Mouse (Mus musculus) CH12F3 (cell line): Measurements from ENCODE around the gene 1700037H04Rik.

ENCODE experiments used
- in situ Hi-C: fragments of 300-500 bp; cut with MboI; formaldehyde crosslinking; loops from 2 replicates; pipeline ENCODE4 v1.14.3; 2020; ENCODE audit warnings: low sequenced_read_pairs

The 1700037H04Rik gene

DNA sequence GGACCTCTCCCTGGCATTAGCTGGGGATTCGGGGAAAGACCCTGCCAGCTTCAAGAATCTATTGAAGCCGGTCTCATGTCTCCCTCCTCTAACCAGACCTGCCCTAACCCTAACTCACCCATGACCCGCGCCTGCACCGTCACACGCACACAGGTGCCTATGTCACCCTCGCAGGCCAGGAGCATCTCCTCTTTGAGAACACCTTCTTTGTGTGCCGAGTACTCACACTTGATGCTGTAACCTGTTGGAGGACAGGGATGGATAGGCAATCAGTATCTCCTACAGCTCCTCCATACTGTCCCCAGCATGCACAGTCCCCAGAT lies 12.9 kb downstream of the 1700037H04Rik start:
- in situ Hi-C loops, result no loop called here

DNA sequence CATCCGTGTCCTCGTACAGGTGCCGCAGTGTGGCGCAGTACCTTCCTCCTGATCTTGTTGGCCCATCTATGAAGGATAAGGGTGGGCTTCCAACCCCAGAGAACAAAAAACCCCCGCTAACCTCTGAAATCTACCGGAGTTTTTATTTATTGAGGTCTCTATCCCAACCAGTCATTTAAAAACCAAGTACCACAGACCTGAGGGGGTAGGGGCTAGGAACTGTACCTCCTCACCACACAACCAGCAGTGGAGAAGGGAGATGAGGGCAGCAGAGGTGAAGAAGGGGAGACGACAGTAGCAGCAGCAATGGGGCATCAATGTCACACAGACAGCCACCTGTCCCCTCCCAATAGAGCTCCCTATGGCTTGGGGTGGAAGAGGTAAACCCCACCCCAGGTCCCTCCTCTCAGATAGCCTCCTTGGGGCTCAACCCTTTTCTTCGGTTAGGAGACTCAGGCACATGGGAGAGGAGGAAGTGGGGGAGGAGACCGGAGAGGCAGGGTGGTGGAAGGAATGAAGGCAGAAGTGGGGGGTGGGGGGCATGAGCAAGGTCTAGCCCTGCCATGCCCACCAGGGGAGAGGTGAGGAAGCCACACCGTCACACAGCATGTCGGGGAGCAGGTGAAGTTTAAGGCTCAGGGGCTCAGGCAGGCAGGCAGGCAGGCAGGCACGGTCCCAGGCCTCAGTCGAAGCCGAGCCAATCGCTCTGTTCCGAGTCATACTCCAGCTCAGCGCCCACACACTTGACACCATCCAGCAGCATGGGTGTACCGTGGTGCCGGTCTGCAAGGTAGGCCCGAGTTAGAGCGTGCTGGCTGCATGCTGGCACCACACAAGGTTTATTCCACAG lies 13.5 kb downstream of the 1700037H04Rik start:
- in situ Hi-C loops, result no loop called here

DNA sequence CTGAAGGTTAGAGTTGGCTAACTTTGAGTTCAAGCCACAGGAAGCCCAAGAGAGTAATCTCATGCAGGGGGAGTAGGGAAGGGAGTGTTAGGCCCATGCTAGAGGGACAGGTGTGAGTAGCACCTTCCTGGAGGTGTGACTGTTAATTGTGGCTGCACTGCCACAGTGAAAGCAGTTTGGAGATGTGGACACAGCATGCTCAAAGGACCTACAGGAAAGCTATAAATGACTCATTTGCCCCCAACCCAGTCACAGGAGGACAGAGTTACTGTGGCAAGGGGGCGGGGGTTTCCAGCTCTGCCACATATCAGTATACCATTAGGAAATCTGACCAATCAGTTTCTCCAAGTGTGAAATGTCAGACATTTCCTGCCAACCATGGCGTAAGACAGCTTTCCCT lies 14.3 kb downstream of the 1700037H04Rik start:
- in situ Hi-C loops, result no loop called here

DNA sequence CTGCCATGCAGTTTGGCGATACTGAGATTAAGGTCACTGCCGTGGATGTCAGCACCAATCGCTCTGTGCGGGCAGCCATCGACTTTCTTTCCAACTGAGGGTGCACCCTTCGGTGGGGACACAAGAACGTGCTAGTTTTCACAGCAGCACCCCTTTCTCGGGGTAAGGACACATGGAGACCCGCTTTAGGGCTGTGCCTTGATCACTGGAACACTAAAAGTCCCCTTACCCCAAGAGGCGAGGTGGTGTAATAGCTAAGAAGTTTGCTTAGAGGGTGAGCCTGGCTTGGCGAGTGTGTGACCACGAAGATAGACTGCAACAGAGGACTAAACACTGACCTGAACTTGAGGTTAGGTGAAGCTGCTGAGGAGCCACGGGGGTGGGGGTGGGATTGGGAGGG lies 14.8 kb downstream of the 1700037H04Rik start:
- in situ Hi-C loops, result no loop called here

DNA sequence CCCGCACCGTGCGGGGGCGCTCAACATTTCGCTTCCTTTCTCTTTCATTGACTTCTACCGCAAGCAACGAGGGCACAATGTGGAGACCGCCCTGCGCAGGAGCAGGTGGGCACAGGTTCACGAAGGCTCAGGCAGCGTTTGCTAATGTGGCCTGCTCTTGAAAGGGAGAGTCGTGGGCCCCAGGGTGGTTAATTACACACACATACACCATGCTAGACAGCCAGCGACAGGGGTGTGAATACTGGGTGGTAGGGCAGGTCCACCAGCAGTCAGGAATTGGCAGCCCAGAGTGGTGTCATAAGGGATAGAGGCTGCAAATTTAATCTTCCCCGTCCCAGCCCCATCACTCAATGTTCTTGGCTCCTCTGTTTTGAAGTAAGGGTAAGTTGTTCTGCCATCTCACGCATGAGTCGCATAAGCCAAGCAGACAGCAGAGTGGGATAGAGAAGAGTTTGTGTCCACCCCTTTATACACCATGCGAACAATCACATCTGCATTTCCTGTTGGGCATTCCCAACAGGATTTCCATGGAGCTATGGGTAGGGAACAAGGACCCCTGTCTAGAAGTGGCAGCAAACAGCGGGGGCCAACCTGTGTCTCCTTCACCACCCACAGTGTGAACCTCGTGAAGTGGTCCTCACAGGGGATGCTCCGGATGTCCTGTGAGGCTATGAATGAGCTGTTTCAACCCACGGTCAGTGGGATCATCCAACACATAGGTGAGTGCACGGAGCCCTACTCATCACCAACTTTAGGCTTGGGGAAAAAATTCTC lies 16.7 kb downstream of the 1700037H04Rik start:
- in situ Hi-C loops, result no loop called here

DNA sequence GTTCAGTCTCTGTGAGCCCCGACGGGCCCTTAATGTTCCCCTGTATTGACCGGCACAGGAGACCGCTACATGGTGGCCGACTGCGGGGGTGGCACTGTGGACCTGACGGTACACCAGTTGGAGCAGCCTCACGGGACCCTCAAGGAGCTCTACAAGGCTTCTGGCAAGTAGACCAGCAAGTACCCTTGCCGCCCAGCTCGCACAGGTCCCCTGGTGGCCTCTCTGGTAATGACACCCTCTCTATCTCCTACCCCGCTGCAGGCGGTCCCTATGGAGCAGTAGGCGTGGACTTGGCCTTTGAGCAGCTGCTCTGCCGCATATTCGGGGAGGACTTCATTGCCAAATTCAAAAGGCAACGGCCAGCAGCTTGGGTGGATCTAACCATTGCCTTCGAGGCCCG lies 17.3 kb downstream of the 1700037H04Rik start:
- in situ Hi-C loops, result no loop called here

DNA sequence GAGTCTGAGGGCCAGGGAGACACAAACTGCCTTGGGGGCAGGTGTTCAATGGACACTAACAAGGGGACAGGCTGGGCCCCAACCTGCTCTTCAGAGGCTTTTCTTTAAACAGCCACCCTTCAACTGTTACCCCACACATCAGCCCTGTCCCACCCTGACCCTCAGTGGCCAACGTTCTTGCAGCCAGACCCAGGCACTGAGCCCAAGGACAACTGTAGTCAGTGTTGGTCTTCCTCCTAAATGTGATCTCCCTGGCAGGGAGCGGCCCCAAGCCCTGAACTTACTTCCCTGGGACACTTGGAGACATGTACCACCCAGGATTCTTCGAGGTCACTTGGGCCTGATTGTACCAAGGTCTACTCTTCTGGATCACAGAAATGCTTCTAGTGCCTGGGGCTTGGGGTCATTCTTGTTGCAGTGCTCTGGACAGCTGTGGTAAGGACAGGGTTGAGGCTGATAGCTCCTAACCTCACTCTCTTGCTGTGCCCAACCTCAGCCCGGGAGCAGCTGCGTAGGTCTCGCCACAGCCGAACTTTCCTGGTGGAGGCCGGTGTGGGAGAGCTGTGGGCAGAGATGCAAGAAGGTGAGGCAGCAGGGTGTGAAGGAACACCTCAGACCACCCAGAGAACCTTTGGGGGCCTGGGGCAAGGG lies 18.4 kb downstream of the 1700037H04Rik start:
- in situ Hi-C loops, result no loop called here

DNA sequence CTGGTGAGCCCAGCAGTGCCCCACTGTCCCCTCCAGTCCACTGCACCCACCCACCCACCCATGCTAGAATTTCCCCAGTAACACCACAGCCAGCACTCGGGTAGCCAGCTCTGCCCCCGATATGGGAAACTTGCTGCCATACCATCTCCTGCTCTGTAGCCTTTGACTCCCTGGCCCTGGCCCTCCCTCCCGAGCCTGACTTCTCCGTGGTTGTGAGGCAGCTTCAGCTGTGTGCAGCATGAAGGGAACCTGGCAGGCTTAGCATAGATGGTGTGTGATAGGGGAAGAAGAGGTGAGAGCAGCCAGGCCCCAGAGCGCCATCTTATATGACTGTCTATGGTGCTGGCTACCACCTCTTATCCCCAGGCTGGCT lies 19.4 kb downstream of the 1700037H04Rik start:
- in situ Hi-C loops, result no loop called here

DNA sequence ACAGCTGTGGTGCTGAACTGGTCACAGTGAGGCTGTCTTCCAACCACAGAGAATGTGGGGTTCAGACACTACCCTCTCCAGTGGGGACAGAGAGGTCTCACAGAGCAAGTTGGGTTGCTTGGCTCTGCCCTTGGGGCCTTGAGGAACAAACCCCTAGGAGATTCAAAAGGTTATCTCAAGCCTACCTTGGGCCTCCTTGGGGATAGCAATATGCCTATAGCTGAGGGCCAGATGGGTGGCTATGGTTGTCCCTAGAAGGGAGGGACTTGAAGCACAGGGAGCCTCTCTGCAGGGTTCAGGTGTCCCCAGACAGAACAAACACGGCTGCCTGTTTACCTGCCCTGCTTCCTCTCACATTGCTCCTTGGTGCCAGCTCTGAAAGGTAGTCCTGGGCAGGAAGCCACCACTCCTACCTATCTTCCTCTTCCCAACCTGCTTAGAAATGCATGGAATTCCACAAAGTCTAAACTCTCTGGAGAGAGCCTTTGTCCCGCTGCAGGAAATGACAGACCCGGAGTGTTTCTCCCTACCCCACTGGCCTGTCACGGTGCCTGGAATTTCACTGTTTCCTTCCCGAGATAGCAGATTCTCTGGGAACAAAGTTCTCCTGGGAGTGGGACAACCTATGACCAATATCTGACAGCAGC lies 19.9 kb downstream of the 1700037H04Rik start:
- in situ Hi-C loops, result no loop called here

DNA sequence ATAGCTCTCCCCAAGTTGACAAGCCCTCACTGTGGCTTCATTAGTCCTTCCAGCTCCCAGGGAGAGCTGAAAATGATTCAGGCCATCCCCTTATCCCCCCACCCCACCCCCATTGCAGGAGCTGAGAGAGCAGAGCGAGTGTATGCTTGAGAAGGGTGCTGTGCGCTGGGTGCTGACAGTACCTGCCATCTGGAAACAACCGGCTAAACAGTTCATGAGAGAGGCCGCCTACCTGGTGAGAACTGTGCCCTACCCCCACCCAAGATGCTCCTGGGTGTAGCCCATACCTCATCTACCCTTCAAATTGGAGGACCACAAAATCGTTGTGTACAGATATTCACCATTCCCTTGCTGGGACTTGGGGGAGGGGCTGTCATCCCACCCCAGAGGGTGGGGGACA lies 20.6 kb downstream of the 1700037H04Rik start:
- in situ Hi-C loops, result no loop called here

DNA sequence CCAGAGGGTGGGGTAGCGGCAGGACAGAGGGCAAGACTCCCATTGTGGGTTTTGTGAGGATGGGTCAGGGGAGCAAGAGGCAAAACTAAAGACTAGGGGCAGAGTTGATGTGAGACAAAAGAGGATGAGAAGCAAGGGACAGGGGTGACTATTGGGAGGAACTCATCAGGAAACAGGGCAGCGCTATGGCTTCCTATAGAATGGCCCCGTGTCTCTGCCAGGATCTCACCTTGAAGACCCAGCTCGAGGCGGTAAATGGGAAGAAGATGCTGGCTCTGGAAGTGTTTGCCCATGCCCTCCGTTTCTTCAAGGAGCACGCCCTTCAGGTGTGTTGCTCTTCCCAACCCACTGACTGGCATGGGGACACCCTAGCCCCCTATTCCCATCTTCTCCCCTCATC lies 21.1 kb downstream of the 1700037H04Rik start:
- in situ Hi-C loops, result no loop called here

DNA sequence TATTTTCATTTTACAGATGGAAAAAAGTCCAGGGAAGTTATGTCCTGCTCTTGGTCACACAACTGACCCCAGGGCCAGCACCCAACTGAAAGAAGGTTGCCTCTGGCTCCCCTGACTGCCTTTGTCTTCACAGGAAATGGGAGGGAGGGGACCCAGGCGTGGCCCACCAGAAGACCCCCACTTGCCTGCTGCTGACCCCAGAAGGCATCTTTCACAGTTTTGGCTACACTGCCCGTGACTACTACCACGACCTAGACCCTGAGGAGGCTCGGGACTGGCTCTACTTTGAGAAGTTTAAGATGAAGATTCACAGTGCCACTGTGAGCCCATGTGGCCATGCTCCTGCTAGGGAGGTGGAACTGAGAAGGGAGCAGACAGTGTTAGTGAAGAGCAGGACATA lies 21.6 kb downstream of the 1700037H04Rik start:
- in situ Hi-C loops, result no loop called here

DNA sequence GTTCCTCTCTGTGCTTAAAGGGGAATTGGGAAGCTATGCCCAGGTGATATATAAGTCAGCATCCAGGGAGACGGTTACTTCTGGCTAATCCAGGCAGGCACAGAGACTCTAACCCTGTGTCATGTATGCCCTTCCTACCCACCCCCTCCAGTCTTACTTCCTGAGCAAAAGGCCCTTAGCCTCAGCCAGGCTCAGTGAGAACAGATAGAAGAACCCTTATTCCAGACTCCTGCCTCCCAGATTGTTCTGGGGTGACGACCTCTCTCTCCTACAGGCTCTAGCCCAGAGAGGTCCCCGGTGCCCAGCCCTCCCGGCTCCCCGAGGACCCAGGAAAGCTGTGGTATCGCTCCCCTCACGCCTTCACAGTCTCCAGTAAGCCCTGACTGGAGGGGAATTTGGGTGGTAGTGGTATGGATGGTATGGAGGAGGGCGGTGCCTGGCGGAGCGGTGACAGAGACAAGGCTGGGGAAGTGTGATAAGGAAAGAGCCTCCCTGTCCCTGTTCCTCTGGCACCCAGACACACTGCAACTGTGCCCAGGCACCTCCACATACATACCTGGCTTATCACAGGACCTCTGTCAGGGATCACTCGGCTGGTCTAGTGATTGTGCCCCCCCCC lies 24.3 kb downstream of the 1700037H04Rik start:
- in situ Hi-C loops, result no loop called here

DNA sequence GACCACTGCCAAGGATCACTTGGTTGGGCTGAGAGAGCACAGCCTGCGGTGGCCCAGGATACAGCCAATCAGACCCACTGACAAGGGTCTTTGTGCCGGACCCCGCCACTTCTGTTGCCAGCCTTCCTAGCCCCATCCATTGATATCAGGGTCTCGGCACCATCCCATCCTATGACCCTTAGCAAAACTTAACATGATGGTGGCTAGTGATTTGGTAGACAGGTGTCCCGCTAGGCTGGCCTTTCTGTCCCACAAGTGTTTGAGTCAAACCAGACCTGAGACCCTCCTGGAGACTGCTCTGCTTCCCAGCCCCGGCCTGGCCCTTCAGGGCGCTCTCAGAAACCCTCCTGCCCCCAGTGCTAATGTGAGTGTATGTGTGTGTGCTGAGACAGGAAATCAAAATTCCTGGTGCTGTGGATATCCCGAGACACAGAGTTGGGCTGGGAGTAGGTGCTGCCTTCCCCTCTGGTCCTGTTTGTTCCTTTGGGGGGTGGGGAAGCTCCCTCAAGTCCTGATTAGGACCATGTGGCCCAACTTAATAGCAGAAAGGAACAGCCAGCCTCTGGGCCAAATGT lies 25.0 kb downstream of the 1700037H04Rik start:
- in situ Hi-C loops, result no loop called here

DNA sequence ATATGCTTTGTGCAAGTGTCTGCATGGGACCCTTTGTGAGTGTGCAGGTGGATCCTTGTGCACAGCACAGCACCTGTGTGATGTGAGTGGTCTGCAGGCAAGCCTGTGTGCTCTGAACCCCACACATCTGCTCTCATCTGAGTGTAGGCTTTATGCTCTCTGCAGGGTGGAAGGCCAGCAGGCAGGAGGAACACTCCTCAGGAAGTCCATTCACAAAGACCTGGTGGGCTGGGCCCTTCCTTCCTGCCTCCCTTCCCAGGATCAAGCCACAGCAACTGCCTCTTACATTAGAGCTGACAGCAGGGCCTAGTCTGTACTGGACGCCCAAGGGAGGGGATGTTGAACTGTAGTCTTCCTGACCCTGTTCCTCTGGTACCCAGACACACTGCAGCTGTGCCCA lies 25.5 kb downstream of the 1700037H04Rik start:
- in situ Hi-C loops, result no loop called here

DNA sequence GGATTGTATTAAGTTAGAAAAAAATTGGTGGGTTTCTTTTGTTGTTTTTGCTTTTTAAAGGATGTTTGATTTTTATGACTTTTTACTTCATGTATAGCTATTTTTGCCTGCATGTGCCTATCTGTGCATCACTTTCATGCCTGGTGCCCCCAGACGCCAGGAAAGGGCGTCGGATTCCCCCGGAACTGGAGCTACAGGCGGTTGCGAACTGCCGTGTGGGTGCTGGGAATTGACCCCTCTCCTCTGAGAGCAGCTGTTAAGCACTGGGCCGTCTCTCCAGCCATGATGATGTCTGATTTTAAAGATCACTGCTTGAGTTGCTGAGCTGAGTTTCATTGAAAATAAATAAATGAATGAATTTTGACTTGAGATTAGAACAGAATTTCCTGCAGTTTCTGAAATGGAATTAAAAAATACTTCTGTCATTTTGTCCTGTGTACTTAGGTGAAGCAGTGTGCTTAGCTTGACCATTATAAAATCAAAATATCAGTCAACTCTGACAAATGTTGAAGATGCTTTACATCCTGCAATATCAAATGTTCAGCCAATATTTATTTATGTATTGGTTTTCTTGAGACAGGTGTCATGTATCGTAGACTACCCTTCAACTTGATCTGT lies 26.8 kb downstream of the 1700037H04Rik start, which contains the start of gene Gm11037:
Gm11037 (plus strand) TSS at position 568 of the 618 bp plus-strand sequence.
- in situ Hi-C loops, result no loop called here

DNA sequence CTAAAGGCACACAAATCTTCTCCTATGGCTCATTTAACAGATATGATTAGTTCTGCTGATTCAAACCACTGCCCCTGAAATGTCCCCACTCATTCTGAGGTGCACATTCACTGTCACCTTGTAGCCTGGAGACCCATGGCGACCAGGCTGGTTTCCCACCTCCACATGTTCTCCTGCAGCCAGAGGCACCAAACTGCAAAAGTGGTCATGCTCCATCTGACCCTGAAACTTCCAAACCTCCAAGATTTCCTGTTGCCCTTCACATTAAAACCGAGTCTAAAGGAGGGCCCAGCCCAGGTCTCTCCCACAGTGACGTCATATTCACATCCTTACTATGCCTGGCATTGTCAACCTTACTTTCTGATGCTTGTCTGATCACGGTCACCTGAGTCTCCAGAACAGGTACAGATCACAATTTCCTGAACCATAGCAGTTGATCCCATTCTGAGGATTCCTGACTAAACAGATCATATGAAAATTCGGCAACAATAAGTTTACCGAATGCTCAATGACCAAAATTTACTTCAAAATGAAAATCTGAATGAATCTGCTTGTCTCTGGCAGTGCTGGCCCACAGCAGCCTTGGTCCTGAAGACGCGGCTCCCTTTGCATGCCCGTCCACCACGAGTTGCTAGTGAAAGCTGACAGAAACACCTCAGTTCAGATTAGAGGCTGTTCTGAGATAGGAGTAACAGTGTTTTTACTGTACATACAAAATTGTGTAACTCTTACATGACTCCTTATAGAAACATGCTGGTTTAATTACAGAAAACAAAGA lies 27.6 kb downstream of the 1700037H04Rik start:
- in situ Hi-C loops, result no loop called here

DNA sequence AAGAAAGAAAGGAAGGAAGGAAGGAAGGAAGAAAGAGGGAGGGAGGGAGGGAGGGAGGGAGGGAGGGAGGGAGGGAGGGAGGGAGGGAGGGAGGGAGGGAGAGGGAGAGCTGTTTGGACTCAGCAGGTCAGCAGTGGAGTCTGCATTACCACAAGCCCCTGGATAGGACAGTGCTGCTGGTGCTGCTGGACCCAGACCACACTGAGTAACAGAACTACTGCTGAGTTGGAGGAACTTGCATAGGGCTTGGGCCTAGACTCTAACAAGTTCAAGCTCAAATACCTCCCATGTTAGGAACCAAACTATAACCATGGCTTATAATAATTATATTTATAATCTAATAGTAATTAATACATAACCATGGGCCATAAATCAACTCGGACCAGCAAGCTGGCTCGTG lies 29.0 kb downstream of the 1700037H04Rik start:
- in situ Hi-C loops, result no loop called here

DNA sequence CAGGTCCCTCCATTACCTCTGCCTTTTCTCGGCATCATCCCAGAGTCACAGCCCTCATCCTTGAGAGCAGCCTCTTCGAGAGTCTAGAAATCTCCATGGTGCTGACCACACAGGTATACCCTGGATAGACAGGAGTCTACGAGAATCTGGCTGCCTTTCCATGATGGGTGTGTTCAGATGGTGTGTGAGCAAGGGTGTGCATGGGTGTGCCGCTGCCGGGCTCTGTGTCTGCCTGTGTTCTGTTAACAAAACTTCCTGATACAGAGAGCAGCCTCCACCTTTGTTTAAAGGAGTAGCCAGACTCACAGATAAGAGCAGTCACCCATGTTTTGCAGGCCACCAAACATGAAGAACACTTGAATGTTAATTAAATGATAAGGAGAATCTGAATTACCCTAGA lies 30.0 kb downstream of the 1700037H04Rik start:
- in situ Hi-C loops, result no loop called here
